Mouse (Mus musculus): ENCODE results near the gene Wnt10b.
"Not testable (repeated sequence)": the region's sequence is repeated elsewhere in the genome, so short reads cannot be mapped to it uniquely, and the experiment has no call there.

Wnt10b gene

DNA sequence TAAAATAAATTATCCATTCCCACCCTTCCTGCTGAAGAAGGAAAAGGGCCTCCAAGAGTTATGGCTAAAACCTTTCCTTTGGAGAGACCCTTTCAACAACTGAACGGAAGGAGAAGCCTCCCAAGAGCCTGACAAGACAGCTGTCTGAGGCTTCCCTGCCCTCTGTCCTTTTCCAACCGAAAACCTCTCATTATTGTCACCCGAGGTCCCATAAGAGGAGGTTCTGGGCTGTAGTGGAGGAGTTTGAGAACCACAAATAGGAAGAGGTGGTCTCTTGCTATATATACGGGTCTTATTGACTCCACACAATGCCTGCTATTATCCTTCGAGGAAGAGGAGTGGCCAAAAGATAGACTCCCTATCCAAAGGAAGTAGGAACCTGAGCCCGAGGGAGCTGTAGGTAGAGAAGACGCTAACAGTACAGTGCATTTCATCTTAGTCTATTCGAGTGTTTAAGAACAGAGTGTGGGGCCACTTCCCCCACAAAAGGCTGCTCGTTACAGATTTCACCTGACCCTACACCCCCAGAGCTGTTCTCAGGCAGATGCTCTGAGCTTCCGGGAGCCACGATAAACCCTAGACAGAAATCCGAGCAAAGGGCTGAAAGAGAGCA, 6.0 kb downstream of the Wnt10b start:
- DNase-seq = no peak

DNA sequence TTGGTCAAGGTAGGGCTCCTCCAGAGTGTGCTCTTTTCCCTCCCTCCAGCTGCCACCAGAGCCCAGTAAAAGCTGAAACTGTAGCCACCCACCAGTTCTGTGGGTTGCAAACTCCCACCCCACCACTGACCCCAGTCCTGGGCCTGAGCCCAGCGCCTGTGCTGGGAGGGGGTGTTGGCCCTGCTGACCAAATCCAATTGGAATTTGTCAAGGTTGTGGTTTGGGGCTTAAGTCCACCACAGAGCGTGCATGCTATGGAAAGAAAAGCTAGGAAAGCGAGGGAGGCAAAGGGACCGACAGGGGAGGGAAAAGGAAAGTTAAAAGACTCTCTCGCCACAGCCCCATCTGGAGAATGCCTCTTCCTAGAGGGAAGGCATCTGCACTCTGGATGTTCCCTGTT, 9.7 kb downstream of the Wnt10b start:
- no peak for DNase-seq

DNA sequence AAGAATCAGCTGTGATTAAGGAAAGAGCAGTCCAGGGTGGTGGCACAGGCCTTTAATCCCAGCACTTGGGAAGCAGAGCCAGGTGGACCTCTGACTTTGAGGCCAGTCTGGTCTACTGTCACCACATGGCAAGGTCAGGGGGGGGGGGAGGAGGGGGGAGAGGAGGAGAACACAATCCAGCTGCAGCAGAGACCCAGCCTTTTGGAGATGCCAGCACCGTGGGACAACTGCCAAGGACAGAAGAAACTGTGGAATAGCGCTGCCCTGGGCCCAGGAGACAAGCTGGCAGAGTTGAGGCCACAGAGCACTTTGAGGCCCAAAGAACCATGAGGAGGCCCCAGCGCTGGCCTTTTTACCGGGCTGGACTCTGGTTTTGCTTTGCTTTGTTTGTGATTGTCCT, 12.0 kb downstream of the Wnt10b start:
- no peak for DNase-seq

DNA sequence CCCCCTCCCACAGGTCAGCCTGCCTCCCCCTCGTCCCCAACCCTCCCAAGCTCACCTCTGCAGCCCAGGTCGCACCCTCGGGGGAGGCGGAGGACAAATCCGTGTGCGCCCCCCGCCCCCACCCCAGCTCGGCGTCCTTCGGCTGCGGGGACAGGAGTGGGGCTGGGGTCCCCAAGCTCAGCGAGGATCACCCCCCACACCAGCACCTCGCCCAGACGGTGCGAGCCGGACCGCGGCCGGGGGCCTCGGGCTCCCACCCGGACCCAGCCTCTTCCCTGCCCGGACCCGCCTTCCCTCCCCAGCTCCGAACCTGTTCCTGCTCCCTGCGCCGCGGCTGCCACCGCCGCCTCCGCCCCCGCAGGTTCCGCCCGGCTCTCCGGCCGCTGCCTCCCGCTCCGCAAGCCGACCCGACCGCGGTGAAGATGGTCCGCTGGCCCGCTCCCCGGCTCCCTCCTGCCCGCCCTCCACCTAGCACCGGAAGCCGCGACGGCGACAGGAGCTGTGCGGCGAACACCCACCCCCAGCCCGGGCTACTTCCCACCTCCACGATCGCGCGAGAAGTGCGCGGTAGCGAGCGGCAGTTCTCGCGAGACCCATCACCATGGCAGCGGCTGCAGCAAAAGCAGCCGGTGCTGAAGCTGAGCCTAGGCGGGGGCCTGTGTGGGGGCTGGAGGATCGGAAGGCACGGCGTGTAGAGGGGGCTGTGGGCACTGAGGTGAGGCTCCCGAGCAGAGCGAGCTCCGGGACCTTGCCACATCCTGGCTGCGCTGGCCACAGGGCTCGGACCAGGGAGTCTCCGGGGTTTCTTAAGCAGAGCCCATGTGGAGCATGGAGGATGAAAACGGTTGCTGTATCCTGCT, 15.1 kb downstream of the Wnt10b start, which contains the start of gene Arf3:
TSS of gene Arf3 (minus strand) at position 545 of the 860 bp plus-strand sequence.
- DNase-seq = peak; percentile 93

DNA sequence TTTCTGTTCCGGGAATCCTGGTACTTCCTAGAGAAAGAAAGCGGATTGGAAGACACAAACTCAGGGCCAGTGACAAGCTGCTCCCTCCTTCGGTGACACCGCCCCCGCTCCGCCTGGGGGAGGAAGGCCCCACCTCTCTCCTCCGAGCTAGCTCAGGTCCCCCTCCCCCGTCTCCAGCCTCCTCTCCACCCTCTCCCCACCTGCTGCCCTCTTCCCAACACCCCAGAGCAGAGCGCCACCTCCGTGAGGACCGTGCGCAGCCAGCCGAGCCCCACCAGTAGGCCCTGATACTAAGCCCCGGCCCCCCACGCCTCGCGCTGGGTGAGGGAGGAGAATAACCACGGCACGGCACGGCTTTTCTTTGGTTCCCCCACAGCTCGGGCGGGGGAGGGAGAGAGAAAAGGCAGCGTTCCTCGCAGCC, 15.7 kb downstream of the Wnt10b start:
- DNase-seq = peak; percentile 66

DNA sequence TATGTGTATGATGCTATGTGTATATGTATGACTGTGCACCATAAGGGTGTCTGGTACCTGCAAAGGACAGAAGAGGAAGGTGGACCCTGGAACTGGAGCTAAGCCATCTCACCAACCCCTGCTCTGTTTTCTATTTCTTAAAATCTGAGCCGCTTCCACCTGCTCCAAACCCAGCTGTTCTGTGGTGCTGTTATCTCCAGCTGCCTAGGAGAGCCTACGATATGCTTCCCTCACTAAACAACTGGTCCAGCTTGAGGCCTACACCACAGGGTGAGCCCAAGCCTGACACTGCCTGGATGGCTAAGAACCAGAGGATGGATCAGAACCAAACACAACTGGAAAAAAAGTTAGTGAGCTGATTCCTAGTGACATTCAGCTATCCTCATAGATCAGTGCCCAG, 23.8 kb downstream of the Wnt10b start:
- no peak for DNase-seq

DNA sequence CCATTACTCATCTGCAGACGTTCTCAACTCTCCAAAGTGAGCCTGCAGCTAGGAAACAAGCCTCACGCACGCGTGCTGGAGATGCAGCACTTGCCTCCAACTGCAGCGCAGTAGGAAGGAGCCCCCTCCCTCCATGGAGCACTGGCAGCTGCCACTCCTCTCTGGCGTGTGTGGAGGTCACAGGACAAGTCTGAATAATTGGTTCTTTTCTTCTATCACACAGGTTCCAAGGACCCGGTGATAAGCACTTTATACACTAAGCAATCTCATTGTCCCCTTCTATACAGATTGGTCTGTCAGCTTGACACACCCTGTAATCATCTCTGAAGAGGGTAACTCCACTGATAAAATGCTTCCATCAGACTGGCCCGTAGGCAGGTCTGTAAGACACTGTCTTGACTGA, 24.9 kb downstream of the Wnt10b start:
- DNase-seq = no peak

DNA sequence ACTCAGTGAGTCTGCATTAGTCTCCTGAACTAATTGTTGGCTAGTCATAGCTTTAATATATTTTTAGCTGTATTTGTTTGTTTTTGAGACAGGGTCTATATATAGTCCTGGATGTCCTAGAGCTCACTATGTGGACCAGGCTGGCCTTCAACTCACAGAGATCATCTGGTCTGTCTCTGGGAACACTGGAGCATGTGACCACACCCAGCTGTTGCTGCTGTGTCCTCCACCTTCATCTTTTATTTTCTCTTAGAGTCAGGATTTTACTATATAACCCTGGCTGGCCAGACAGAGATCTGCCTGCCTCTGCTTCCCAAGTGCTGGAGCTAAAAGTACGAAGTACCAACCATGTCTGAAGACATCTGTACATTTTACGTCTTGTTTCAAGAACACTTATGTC, 28.9 kb downstream of the Wnt10b start:
- no peak for DNase-seq

DNA sequence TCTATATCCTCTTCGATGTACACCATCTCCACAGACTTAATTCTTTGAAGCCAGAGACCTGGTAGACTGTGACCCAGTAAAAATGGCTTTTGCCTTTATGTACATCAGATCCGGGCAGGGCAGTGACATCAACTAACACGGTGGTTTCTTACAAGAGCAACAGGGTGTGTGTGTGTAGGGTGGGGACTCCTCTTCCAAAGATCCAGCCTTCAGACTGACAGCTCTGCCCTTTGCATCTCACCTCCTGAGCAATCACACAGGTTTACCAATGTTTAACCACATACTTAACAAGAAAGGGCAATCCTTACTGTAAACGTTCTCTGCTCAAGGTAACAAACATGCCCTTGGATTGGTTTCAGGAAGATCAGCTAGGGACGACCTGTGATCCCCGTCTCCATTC, 30.7 kb downstream of the Wnt10b start:
- DNase-seq = no peak

DNA sequence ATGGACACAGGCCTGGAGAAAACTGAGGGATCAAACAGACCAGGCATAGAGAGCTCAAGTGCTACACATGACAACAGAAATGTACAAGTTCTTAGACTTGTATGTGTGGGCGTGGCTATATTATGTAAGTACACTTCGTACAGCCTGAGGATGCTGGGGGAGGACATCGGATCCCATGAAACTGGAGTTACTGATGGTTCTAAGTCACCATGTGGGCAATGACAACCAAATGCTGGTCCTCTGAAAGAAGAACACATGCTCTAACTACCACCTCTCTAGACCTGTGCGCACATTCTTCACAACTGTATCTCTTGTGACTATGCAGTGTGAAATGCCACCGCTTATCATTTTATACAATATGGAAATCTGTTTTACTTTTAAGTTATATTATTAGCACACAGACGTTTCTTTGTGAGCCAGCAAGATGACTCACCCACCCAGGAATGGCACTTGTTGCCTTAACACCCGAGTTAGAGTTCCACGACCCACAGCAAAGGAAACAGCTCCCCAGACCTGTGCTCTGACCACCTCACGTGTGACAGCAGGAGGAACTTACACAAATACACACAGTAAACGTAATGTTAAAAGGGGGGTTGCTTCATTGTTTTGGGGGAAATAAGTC, 31.5 kb downstream of the Wnt10b start:
- DNase-seq = no peak

DNA sequence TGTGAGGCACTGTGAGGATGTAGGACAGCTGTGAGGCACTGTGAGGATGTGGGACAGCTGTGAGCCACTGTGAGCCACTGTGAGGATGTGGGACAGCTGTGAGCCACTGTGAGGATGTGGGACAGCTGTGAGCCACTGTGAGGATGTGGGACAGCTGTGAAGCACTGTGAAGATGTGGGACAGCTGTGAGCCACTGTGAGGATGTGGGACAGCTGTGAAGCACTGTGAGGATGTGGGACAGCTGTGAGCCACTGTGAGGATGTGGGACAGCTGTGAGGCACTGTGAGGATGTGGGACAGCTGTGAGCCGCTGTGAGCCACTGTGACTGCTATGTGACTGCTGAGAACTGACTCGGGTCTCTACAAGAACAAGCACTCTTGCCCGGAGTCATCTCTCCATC, 34.1 kb downstream of the Wnt10b start:
- not testable (repeated sequence) for DNase-seq

DNA sequence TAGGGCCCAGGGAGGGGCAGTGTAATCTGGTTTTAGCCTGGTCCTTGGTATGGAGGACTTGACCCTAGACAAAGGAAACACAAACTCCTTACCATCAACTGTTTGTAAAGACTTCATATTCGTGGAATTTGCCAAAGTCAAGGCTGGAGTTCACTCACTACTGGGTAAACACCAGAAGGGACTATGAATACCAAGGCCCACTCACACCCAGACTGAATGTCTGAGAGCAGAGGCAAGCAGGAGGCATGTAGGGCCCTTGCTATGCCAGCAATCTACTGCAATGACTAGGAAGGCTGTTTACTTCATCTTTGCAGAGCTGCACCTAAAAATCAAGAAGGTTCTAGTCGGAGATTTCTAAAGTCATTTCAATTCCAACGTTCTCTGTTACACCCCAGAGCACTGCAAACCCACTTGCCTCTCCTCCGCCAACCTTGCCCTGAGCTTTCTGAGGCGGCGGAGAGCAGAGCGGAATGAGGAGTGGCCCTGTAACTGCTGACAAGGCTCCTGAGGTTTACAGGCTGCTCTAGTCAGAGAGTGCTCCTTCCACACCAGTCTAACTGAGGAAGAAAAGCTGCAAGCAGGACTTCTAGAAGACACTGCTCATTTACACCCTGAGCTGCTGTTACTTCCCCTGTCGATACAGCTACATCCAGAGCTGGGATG, 35.1 kb downstream of the Wnt10b start:
- DNase-seq = no peak

DNA sequence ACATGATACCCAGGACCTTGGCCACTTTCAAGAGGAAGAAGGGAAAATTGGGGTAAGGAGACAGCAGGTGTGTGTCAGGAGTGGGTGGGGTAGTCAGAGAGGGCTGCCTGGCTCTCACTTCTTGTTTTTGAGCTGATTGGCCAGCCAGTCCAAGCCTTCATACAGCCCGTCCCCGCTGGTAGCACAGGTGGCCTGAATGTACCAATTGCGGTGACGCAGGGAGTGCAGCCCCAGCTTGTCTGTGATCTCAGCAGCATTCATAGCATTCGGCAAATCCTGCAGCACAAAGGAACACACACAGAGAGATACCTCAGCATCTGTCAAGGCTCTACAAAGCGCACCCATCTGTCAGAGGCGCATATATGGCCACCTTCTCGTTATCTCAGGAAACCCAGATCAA, 37.7 kb downstream of the Wnt10b start:
- DNase-seq = no peak

DNA sequence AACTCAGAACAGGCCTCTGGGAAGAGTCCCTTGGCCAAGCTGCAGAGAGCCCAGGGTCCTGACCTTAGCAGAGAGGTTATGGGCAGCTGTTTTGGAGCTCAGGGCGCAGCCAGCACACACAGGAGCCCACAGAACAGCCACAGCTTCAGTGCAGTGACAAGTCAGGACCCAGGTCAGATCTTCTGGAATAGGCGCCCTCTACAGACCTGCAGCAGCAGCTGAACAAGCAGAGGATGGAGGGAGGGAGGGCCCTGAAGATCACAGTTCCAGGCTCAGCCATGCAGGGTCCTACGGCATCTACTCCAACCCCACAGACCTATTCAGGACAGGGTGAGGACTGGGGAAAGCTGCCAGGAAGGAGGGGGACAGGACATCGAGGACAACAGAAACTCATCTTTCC, 39.2 kb downstream of the Wnt10b start:
- no peak for DNase-seq

DNA sequence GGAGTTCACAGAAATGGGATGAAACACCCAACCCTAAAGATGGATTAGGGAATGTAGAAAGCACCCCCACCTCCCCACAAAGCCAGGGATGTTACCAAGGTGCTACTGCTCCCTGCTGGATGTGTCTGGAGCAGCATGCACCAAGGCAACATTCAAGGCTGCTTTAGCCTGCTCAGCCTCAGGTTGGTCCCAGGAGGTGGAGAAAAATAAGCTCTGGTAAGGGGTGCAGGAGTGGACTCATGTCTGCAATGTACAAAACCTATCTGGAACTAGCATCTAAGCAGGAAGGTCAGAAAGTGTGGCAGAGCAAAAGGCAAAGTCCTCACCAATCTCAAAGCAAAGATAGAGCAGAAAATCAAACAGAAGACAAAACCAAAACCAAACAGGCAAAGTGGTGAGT, 40.1 kb downstream of the Wnt10b start:
- no peak for DNase-seq

DNA sequence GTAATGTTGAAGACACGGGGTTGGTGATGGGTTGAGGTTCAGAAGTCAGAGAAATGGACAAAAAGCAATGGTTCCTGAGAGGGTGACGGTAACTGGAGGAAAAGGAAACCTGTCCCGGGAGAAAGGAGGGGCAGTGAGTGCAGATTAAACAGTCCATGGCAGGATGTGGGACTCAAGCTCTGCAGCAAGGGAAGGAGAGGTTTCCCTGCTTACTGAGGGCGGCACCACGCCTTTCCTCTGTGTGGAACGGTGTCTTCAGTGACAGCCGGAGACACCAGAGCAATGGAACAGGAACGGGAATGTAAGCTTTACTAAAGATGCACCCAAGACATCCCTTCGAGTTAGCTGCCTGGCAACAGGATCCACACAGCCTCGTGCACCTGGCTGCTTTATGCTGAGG, 41.4 kb downstream of the Wnt10b start:
- DNase-seq = no peak

DNA sequence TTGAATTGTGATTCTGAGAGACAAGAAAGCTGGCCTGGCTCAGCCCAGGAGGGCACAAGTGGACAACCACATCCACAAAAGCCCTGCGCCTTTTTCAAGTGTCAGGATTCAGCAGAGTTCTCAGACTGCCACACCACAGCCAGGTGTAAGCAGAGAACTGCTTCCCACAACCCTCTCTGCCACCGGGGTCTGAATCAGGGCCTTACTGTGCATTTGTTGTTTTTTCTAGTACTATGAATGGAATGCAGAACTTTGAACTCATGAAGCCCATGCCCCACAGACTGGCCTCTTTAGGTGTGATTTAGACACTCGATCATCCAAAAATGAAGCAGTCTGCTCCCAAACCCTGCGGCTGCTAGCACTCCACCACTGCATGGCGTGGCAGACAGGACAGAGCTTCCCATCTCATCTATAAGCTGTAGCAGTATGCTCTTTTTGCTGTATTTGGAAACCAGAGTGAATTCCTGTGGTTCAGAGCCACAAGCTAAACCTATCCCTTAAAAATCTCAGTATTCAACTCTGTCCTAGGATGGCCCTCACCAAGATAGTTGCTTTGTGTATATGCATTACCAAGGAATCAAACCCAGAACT, 43.9 kb downstream of the Wnt10b start:
- no peak for DNase-seq

DNA sequence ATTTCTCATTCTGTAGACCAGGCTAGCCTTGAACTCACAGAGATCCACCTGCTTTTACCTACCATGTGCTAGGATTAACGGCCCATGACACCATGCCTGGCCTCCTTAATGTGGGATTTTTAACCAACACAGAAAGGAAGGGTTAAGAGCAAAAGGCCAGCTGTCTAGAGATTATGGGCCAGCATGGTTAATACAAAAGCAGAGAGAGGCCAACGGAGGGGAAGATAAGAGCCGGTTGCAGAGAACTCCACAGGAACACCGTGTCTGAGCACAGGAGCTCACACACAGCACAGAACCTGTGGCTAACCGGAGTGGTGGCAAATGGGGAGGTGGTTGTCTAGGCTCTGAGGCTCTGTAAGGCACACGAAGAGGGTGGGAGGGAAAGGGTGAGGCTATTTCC, 44.6 kb downstream of the Wnt10b start:
- DNase-seq = no peak

DNA sequence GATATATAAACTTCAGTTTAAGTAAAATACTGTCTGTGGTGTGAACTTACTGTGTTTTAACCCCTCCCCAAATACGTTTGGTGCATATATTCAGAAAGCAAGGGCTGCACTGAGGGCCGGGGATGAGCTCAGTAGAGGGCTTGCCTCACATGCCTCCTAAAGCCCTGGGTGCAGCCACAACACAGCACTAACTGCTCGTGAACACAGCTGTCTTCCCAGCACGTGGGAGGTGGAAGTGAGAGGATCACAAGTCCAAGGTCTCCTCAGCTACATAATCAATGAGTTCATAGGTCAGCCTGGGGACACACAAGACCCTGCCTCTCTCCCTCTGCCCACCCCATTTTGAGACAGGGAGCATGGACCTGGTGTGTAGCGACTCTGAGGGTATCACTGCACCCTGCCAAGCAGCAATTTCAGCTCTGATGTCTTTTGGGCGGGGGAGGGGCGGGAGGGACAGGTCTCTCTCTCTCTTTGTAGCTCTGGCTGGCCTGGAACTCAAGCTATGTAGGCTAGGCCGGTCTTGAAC, 45.9 kb downstream of the Wnt10b start:
- no peak for DNase-seq

DNA sequence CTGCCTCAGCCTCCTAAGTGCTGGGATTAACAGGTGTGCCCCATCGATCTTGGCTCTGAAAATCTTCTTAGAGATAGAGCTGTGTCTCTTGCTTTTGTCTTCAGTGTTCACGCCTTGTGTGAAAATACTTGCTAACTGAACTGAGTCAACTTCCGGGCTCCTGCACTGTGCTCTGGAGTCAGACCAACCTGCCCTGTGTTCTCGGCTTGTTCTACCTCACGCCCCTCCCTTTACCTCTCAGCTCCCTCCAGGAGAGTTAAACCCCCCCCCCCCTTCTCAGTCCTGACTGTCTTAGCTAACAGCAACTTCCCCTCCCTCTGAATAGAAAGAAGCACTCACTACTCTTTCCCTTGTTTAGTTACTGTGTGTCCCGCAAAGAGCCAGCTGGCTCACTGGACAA, 47.2 kb downstream of the Wnt10b start:
- DNase-seq = no peak

DNA sequence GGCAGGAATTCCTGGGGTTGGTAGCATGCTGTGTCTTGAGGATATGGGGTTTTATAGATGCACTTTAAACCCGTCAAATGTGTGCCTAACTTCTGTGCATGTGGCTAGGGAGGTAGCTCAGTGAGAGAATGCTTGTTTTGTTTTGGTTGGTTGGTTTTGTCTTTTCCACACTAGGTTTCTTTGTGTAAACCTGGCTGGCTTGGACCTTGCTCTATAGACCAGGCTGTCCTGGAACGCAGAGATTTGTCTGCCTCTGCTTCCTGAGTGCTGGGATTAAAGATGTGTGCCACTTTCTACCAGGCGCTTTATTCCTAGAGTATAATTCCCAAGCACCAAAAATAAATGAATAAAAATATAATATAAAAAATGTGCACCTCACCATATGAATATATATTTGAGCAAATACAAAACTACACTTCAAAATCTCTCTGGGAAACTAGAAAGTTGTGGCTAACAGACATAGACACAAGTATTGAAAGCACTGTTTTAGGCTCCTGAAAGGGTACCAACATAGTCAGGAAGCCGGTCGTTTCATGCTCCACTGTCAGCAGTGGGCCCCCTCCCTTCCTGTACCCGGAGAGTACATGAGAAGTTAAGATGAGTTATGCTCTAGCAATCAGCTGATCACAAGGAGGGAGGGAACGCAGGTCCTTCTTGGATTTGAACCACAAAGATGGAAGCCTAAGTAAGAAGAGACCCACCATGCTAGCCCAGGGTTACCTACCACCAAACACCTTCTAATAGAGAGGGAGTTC, 48.0 kb downstream of the Wnt10b start:
- no peak for DNase-seq

DNA sequence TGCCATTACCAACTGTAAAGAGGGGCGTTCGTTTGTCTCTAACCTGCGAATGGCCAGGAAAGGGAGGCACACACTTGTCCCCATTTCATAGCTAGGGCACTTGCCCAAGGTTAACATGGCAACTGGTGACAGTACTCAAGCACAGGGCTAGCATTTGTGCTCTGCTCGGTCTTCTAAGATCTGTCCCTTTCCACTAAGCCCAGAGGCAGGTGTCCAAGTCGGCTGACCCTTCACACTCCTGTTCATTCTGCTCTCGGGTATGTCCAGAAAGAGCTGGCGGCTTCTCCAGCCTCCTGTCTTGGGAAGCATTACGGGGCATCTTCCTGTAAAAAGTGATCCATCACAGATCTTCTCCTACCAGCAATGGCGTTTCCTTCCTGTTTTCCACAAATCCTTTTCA, 49.6 kb downstream of the Wnt10b start:
- no peak for DNase-seq

Measured in cerebellum, adult 8-10 months (tissue).